Mouse (Mus musculus) B cell, adult 62 days (primary cell): ENCODE data around the gene Gm3373. TPM values are rescaled to one million over a fixed set of nuclear protein-coding genes. Genes with fewer than 3 reads are reported as not detected.

Experiments
- total RNA-seq: library from RNA; stranded (reverse); gene quantifications from 4 replicates; pipeline ENCODE4 v1.2.4, GENCODE M21; 2023

Gene Gm3373
- not detected in 4 replicates for total RNA-seq

DNA sequence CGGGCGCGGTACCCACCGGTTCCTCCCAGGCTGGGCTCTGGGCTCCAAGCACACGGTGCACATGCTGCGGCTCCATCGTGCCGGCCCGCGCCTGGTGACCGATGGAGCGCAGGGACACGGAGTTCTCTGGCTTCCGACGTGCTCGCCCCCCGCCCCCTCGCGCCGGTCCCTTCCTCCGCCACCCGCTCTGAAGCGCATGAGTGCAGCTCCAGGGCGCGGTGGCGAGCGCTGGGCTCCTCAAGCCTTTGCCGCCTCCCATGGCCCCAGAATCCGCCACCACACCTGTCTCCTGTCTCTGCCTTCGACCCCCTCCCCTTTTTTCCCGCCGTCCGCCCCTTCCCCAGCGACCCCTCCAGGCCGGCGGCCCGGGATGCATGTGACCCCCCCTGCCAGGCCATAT, at the start of gene Gm3373:
Gene Gm3373 (minus strand): TSS at position 101 of the 400 bp plus-strand sequence.

DNA sequence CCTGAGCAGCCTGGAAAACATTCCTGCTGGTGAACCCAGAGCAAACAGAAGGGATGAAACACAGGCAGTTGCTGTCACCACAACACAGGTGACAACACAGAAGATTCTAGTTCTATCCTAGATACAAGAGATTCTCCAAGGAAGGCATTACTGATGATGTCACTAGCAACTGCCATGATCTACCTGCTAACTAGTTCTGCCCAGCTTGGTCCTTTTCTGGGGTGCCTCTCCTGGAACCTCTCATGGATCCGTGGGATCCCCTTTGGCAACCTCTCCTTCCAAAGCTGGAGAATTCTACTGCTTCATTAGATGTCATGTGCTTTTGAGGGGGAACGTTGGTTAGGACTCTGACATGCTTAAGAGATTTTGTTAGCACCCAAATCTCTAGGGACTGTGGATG, 54.0 kb downstream of the Gm3373 start, which contains the start of gene Gm9603:
Gene Gm9603 (minus strand): TSS at position 101 of the 400 bp plus-strand sequence.

Other genes starting within 250 kb of the Gm3373 start
- not detected in 4 replicates for gene Gm3488, start 239.9 kb downstream of the Gm3373 start, total RNA-seq
- gene Gm3532, start 203.1 kb downstream of the Gm3373 start, total RNA-seq, result not detected in 4 replicates
- gene Gm8265, start 108.5 kb downstream of the Gm3373 start, total RNA-seq, result not detected in 4 replicates
- gene Gm9603, start 54.1 kb downstream of the Gm3373 start, total RNA-seq, result not detected in 4 replicates
- not detected in 4 replicates for gene Gm3383, start 66.4 kb upstream of the Gm3373 start, total RNA-seq
- not detected in 4 replicates for gene Gm3424, start 88.8 kb upstream of the Gm3373 start, total RNA-seq
- not detected in 4 replicates for gene Gm8237, start 138.8 kb upstream of the Gm3373 start, total RNA-seq
- gene Gm3248, start 220.2 kb upstream of the Gm3373 start, total RNA-seq, result not detected in 4 replicates
- not detected in 4 replicates for gene Gm3453, start 237.6 kb upstream of the Gm3373 start, total RNA-seq